Mouse (Mus musculus) heart, postnatal 0 days (tissue): Measurements from ENCODE around the gene Gm11444.

Source experiments
- CTCF ChIP-seq: IDR thresholded peaks from 2 replicates; pipeline ENCODE4 v1.5.1; 2016; ENCODE audit warnings: antibody characterized with exemption, control low read depth, low read depth
- EP300 ChIP-seq: IDR thresholded peaks from 2 replicates; pipeline ENCODE4 v1.6.1; 2016; ENCODE audit warnings: antibody characterized with exemption, low read depth

DNA sequence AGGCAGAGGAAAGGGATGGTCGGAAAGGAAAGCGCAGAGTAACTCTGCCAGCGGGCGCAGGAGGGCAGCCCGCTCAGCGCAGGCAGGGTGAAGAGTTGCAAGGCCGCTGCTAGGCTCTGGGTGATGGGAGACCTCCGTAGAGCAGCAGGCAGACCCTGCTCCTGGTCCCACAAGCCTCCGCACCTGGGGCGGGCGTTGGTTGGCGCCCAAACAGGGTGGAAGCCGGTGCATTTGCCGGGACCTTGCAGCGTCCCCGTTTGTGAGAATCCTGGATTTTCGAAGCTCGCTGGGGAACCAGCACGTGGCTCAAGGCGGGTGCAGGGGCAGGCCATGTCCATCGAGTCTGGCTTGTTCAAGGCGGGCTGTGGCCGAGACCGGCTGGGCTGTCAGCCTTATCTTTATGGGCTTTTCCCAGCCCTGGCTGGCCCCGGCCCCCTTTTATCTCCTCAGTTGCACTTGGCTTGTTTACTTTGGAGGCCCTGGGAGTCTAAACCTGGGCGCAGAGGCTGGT is 38.4 kb upstream of the Gm11444 start:
- TF ChIP-seq CTCF (no peak), EP300 (no peak)
